Mouse (Mus musculus): ENCODE results near the gene Txn1.

Gene Txn1

GRCm38 (mm10) chr4:57956029-57956960 lies at the start of gene Txn1:
Gene Txn1 (minus strand): TSS chr4:57956411.
- DNase-seq (ENCODE audit: low spot score in 2 of 2), result peak; percentile 88 to 93

GRCm38 (mm10) chr4:58003501-58003900 lies 47.3 kb upstream of the Txn1 start:
- DNase-seq (ENCODE audit: low spot score in 2 of 2), result no peak

DNA sequence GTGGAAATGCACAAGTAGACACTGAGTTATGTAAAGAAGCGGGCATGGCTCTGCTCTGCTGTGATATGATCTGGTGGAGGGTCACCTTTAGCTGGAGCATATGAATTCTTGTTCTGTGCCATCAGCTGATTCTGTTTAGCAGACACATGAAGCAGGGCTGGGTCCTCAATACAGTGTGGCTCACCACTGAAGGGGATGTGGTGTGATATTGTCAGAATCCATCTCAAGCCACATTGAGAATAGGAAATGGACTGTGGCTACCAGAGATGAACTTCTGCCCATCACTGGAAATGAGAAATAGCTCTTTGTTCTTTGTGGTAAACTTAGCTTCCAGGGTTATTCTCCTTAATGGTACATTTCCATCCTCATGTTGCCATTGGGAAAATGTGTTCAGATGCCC lies 35.2 kb upstream of the Txn1 start:
- no peak for DNase-seq (ENCODE audit: low spot score in 2 of 2)

- DNase-seq (ENCODE audit: low spot score in 2 of 2), result no peak
These were observed 18.3 kb upstream of the Txn1 start for GRCm38 (mm10) chr4:57974400-57975117.

- DNase-seq (ENCODE audit: low spot score in 2 of 2), result no peak
These were observed 17.5 kb upstream of the Txn1 start for GRCm38 (mm10) chr4:57973592-57974268.

- DNase-seq (ENCODE audit: low spot score in 2 of 2), result no peak
These were observed 14.1 kb upstream of the Txn1 start for GRCm38 (mm10) chr4:57970285-57970684.

GRCm38 (mm10) chr4:57967195-57967594 lies 11.0 kb upstream of the Txn1 start:
- DNase-seq (ENCODE audit: low spot score in 2 of 2), result no peak

- DNase-seq (ENCODE audit: low spot score in 2 of 2), result no peak
These were observed 9.3 kb upstream of the Txn1 start for GRCm38 (mm10) chr4:57965516-57965915.

GRCm38 (mm10) chr4:57964143-57964542 lies 7.9 kb upstream of the Txn1 start:
- DNase-seq (ENCODE audit: low spot score in 2 of 2), result no peak

DNA sequence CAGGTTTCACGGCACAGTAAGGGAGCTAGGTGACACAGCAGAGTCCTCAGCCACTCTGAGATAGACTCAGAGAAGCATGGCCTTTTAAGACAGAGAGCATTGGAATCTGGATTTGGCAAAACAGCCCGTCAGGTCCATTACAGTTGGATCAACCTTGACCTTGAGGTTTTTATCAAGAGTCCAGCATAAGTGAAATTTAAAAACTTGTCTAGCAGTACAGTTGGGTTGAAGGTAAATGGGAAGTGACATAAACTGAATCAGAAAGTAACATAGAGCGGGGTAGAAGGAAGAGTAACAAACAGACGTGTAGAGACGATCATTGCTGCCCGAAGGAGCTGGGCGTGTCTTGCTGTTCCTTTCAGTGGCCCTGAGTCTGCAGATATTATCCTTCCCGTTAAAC lies 2.8 kb upstream of the Txn1 start:
- no peak for DNase-seq (ENCODE audit: low spot score in 2 of 2)

GRCm38 (mm10) chr4:57958098-57958497 lies 1.9 kb upstream of the Txn1 start:
- DNase-seq (ENCODE audit: low spot score in 2 of 2), result no peak

GRCm38 (mm10) chr4:57957200-57958085 lies 1.2 kb upstream of the Txn1 start:
- no peak for DNase-seq (ENCODE audit: low spot score in 2 of 2)

DNA sequence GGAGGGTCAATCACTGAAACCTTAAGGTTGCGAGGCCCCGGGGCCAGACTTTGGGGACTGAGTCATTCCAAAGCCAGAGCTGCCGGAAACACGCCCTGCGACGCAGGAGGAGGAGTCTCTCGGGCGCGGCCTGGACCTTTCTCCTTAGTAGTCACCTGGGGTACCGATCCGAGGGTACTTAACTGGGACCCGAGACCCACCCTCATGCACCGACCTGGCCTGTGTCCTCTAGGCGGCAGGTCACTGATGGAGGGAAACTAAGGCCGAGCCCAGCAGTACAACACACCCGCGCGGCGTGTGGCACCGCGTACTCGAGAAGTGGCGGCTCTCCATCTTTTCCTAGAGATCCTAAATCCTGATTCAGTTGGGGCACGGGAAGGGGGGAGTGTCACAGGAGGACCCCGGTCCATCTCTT lies 660 bp downstream of the Txn1 start:
- DNase-seq (ENCODE audit: low spot score in 2 of 2), result peak; percentile 37 to 46

DNA sequence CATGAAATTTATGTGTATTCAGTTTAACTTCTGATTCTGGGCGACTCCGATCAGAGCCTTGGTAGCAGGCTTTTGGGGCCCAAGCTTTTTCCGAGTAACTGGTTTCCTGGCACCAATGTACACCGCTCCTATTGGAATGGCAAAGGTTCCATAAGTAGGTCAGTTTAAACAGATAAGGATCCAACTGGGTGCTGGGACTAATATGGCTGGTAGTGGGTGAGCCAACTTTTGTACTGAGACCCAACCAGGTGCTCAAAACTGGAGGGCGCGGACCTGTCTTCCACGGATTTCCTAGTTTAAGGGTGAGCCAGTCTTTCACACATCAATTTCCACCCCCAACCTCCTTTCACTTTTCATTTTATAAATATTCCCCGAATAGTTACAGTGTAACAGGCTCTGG lies 1.2 kb downstream of the Txn1 start:
- no peak for DNase-seq (ENCODE audit: low spot score in 2 of 2)

GRCm38 (mm10) chr4:57954580-57954979 lies 1.6 kb downstream of the Txn1 start:
- DNase-seq (ENCODE audit: low spot score in 2 of 2), result no peak

GRCm38 (mm10) chr4:57953796-57954195 lies 2.4 kb downstream of the Txn1 start:
- no peak for DNase-seq (ENCODE audit: low spot score in 2 of 2)

GRCm38 (mm10) chr4:57952891-57953290 lies 3.3 kb downstream of the Txn1 start:
- DNase-seq (ENCODE audit: low spot score in 2 of 2), result no peak

GRCm38 (mm10) chr4:57952416-57952815 lies 3.8 kb downstream of the Txn1 start:
- DNase-seq (ENCODE audit: low spot score in 2 of 2), result no peak

- no peak for DNase-seq (ENCODE audit: low spot score in 2 of 2)
These were observed 6.3 kb downstream of the Txn1 start for GRCm38 (mm10) chr4:57949866-57950265.

- DNase-seq (ENCODE audit: low spot score in 2 of 2), result no peak
These were observed 8.7 kb downstream of the Txn1 start for GRCm38 (mm10) chr4:57947476-57947875.

DNA sequence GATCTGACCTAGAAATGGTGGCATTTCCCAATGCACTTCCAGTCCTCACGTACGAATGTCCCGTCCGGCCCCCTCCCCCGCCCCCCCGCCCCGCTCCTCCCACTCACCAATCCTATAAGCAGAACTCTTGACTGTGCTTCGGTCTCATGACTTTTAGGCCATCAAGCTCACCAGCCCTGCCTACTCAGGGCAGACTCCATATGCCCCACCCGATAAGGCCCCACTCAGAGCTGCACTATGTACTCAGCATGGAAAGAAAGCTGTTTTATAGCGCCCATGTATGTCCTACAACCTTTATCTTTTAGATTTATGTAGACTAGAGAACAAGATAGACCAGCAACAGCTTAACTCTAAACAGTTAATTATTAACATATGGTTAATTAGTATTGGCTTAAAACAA lies 9.2 kb downstream of the Txn1 start:
- DNase-seq (ENCODE audit: low spot score in 2 of 2), result no peak
